Comparison of ENCODE assay signal across 32 mouse cellular contexts in genomic region chr11:33649358-33649757, GRCm38 (mm10). TPM values are rescaled to one million over a fixed set of nuclear protein-coding genes. Genes with fewer than 3 reads are reported as not detected.
"Had no signal": no experiment of that assay in that cellular context is flagged by ENCODE, and none has a peak within 500 bp of the region (broad histone marks: within the 10 kb centered on the region; RNA-seq: fewer than 3 reads in every experiment).

No protein-coding gene starts in this region.

- H3K4me2 ChIP-seq: kidney, embryonic 15.5 days; limb, embryonic 13.5 days; liver, embryonic 12.5 days; liver, embryonic 15.5 days; lung, embryonic 15.5 days; midbrain, embryonic 12.5 days; neural tube, embryonic 13.5 days; stomach, embryonic 15.5 days had no signal

- H3K9me3 ChIP-seq: kidney, embryonic 15.5 days; limb, embryonic 10.5 days; limb, embryonic 13.5 days; liver, embryonic 12.5 days; liver, embryonic 15.5 days; lung, embryonic 15.5 days; midbrain, embryonic 12.5 days; neural tube, embryonic 13.5 days; stomach, embryonic 15.5 days had no signal

- H3K9ac ChIP-seq: kidney, embryonic 15.5 days; limb, embryonic 13.5 days; liver, embryonic 12.5 days; liver, embryonic 15.5 days; lung, embryonic 15.5 days; midbrain, embryonic 12.5 days; neural tube, embryonic 13.5 days; stomach, embryonic 15.5 days had no signal

- H3K27ac ChIP-seq: kidney, embryonic 15.5 days; limb, embryonic 10.5 days; limb, embryonic 13.5 days; liver, embryonic 12.5 days; liver, embryonic 15.5 days; lung, embryonic 15.5 days; macrophage; midbrain, embryonic 12.5 days; neural tube, embryonic 13.5 days; stomach, embryonic 15.5 days had no signal

- H3K27me3 ChIP-seq: kidney, embryonic 15.5 days; limb, embryonic 13.5 days; liver, embryonic 12.5 days; liver, embryonic 15.5 days; lung, embryonic 15.5 days; midbrain, embryonic 12.5 days; neural tube, embryonic 13.5 days; stomach, embryonic 15.5 days had no signal

- H3K4me3 ChIP-seq: kidney, embryonic 15.5 days; limb, embryonic 10.5 days; limb, embryonic 13.5 days; liver, embryonic 12.5 days; liver, embryonic 15.5 days; lung, embryonic 15.5 days; midbrain, embryonic 12.5 days; neural tube, embryonic 13.5 days; stomach, embryonic 15.5 days had no signal

- H3K36me3 ChIP-seq: kidney, embryonic 15.5 days; limb, embryonic 10.5 days; limb, embryonic 13.5 days; liver, embryonic 12.5 days; liver, embryonic 15.5 days; lung, embryonic 15.5 days; midbrain, embryonic 12.5 days; neural tube, embryonic 13.5 days; stomach, embryonic 15.5 days had no signal

- ATAC-seq: intestine, postnatal 0 days; liver, embryonic 12.5 days; midbrain, embryonic 16.5 days had no signal

- H3K4me1 ChIP-seq: kidney, embryonic 15.5 days; limb, embryonic 10.5 days; limb, embryonic 13.5 days; liver, embryonic 12.5 days; liver, embryonic 15.5 days; lung, embryonic 15.5 days; midbrain, embryonic 12.5 days; neural tube, embryonic 13.5 days; stomach, embryonic 15.5 days had no signal

- DNase-seq: kidney, adult 8-10 months; kidney, postnatal 14 days; kidney, postnatal 4 days; layer of hippocampus, postnatal 36 days; liver; lung, adult 18-20 months; lung, postnatal 14 days; retina, postnatal 1 day; right cerebral cortex, postnatal 25 days; spleen, adult 18-20 months; thymus, adult 18-20 months; thymus, postnatal 14 days; thymus, postnatal 4 days had no signal

RNA-seq across cellular contexts. Expression of gene D130052B06Rik, which starts 50.3 kb away (rescaled TPM):
- total RNA-seq: layer of hippocampus, adult 8-10 months; layer of hippocampus, postnatal 10 days; layer of hippocampus, postnatal 36 days; left cerebral cortex, adult 8-10 months; left cerebral cortex, postnatal 25 days; megakaryocyte, adult 5-6 weeks; neutrophil, adult 5-6 weeks had no signal
- polyA plus RNA-seq: intestine, postnatal 0 days; kidney, embryonic 15.5 days; limb, embryonic 10.5 days; liver, embryonic 12.5 days; liver, embryonic 15.5 days; lung, embryonic 15.5 days; macrophage; midbrain, embryonic 16.5 days; stomach, embryonic 15.5 days; testis, adult 2 months had no signal
